Mouse (Mus musculus): ENCODE measurements at regions not wholly inside any gene's neighbourhood (a gene's known extent, or its start where the extent isn't known, plus 50 kb on each side); places are given as distances from the start of the nearest gene placed in this dataset.

DNA sequence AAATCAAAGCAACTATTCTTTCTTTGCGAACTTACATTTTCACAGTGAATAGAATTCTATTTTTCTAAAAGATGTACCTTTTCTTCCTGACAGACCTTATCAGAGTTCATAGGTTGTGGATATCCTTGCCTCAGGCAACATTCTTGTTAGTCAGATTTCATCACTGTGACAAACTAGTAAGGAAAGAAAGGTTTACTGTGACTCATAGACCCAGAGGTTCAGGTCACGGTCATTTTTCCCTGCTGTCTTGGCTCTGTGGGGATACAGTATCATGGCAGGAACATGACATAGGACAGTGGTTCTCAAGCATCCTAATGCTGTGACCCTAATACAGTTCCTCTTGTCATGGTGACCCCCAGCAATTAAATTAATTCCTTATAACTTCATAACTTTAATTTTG lies 78.4 kb upstream of the Akt3 start:
- DNase-seq (ENCODE audit: low spot score) = no peak

DNA sequence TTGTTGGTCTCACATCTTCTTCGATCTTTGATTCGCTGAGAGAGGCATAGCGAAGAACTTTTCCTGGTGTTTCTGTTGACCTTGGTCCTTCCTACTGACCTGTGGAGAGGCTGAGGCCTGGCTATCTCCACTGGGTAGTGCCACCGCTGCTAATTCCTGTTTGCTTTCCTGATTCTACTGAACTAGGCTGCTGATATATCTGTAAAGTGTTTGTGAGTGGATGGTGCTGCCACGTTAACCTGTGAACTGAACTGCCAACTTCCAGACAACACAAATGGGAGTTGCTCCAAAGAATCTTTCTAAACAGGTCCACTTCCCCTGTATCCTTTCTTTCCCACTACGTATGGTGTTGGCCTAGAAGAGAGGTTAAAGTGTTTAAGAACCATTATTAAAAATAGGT lies 78.0 kb upstream of the Akt3 start:
- DNase-seq (ENCODE audit: low spot score) = no peak

DNA sequence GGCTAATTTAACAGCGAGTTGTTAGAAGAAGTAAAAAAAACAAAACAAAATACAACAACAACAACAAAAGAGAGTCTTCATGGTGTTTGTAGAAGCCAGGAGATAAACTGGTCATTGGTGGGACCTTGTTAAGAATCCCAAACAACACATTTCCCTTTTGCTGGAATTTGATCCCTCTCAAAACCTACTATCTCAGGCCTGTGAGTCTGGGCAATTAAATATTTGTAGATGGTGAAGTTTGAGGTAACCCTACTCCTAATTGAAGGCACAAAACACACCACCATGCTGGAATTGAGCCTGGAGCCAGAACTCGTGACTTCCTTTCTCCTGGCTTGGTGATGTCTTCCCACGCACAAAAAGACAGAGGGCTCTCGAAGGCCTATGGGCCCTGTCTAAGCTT lies 65.4 kb upstream of the Akt3 start:
- DNase-seq (ENCODE audit: low spot score) = no peak

DNA sequence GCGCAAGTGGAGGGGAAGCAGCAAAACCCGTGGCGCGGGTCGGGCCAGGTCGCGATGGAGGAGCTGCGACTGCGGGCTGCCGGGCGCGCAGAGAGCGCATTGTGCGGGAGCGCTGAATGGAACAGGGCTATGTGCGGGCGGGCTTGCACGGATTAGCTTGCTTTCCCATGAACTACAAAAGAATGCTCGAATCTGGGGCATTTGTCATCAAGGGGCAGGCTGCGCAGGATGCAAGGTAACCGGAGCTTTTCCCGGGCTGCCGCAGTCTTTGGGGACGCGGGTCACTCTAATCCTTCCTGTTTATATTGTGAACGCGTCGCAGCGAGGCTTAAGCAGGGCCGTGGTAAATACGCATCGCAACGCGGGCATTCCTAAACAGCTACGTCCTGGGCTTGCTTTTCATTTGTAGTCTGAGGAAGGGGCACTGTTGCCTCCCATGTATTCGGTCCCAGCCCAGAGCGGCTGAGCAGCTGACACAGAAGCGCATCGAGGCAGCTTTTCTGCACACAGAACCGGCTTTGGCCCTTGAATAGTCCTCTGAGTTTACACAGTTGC lies 64.8 kb upstream of the Akt3 start:
- no peak for DNase-seq (ENCODE audit: low spot score)

DNA sequence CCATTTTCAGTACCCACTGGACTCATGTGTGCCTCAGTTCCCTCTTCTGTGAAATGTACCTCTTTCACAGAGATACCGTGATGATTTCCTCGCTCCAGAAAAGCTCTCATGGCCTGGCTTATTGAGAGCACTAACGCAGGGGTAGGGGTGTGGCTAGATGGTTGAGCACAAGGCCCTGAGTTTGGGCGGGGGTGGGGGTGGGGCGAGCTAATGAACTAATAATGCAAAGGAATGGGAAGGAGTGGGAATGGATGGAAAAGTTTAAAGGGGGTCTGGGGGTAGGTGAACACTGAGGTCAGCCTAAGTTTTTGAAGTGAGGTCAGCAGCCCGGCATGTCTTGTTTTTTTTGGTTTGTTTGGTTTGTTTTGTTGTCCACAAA lies 64.3 kb upstream of the Akt3 start:
- no peak for DNase-seq (ENCODE audit: low spot score)

DNA sequence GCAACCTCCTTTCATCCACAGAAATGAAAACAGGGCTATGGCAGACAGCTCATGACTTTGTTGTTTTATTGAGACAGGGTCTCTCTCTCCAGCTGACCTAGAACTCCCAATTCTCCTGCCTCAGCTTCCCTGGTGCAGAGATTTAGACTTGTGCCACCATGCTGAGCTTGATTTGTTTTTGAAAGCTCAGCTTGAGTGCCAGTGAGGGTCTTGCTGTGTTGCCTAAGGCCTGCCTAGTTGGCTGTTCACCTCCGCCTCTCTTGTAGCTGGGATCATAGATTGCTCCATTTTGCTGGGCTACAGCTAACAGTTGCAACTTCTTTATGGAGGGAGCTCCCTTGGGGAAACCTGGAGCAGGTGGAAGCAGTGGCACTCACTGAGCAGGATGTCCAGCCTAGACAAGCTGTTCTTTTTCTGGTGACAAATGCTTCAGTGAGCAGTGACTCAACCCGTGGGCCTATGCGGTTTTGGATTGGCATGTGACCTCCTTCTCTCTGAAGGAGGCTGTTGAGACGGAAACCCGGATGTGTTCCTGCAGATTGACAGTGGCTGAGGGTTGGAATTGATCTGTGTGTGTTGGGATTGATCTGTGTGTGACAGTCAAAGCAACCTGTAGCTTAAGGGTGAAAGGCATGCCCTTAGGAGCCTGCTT lies 63.8 kb upstream of the Akt3 start:
- no peak for DNase-seq (ENCODE audit: low spot score)

DNA sequence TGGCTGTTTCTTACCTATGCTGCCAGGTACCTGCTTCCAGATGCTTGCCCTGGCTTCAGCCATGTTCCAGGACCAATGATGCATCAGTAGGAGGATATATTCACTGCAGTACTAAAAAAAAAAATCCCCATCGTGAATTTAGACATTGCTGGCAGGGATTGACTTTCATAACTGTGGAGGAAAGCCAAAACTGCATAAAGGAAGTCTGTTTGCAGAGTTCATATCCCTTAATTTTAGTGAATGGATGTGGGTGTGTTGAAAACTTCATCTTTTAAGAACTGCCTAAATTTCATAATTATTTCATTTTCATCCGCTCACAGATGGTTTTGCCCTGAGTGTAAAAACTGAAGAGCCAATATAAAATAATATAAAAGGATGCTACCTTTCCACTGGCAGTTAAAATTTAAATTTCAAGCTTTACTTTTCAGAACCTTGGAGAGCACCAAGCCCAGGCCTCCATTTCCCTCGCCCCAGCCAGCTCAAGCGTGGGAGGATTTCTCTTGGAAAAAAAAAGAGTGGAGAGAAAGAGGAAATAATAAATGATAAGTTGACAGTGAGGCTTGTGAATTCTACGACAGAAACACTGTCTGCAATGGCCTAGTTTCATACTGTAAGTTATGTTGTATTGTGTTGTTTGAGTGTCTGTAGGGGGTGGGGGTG lies 50.3 kb upstream of the Akt3 start:
- no peak for DNase-seq (ENCODE audit: low spot score)

Data from gastrocnemius, adult 18-20 months (tissue).